Mouse (Mus musculus) heart, adult 11 months (tissue): ENCODE measurements at regions not wholly inside any gene's neighbourhood (a gene's known extent, or its start where the extent isn't known, plus 50 kb on each side); places are given as distances from the start of the nearest gene placed in this dataset.

ENCODE experiments used
- DNase-seq: peaks from one replicate; pipeline ENCODE4 v3.0.0; 2022

- DNase-seq, result no peak
These were observed 71.8 kb downstream of the Gm525 start for GRCm38 (mm10) chr11:89145281-89145945.

- DNase-seq, result peak; percentile 94
These were observed 69.0 kb downstream of the Gm525 start for GRCm38 (mm10) chr11:89142527-89143154.
